Mouse (Mus musculus): ENCODE data around the gene Snrpd2. TPM values are rescaled to one million over a fixed set of nuclear protein-coding genes. Genes with fewer than 3 reads are reported as not detected.

Gene Snrpd2
- polyA plus RNA-seq, 1 experiment from 2014 or later: 158 TPM

- Histone ChIP-seq H3K4me2 (peak within 1 kb of the TSS; percentile 92), H3K9me3 (ENCODE audit: control insufficient read depth, low read length) (peaks cover 3% of the 10 kb centered on the region; the same call in 1 of the 2 replicates), H3K27me3 (replicated peaks; ENCODE audit: control insufficient read depth, insufficient read depth, low read length) (peaks cover 4% of the 10 kb centered on the region; the same call in 1 of the 2 replicates), H3K36me3 (ENCODE audit: control insufficient read depth, insufficient read depth, low read length) (no peaks in the 10 kb centered on the region), H3K9ac (ENCODE audit: low read depth, low read length) (peak within 1 kb of the TSS; percentile 85), H3K27ac (ENCODE audit: low read depth, low read length) (no peak within 1 kb of the TSS), H3K4me3 (ENCODE audit: low read depth, low read length) (peak within 1 kb of the TSS; percentile 82), H3K4me1 (replicated peaks; ENCODE audit: control insufficient read depth, insufficient read depth, low read length) (0 out of 2 replicates have a peak, but pooled peaks cover 4% of the 10 kb centered on the region)
- DNase-seq (ENCODE audit: low spot score) (peak; percentile 88), ATAC-seq (replicated peaks; ENCODE audit: low FRiP score) (peak; percentile 95)
- WGBS: 2% methylated on average over 34 of the region's 34 CpGs
Measured at GRCm38 (mm10) chr7:19119631-19120429, 29.7 kb upstream of the Snrpd2 start, which contains the start of gene Fbxo46. Gene Fbxo46 (plus strand): TSS chr7:19119859.

GRCm38 (mm10) chr7:19121686-19122085 is 27.8 kb upstream of the Snrpd2 start:
- no peak overlapping the region for H3K27ac ChIP-seq (ENCODE audit: low read depth, low read length)
- 0 out of 2 replicates have a peak, but pooled peaks cover 3% of the 10 kb centered on the region for H3K36me3 ChIP-seq (ENCODE audit: control insufficient read depth, insufficient read depth, low read length)
- no peak overlapping the region for H3K4me3 ChIP-seq (ENCODE audit: low read depth, low read length)
- DNase-seq (ENCODE audit: low spot score) (no peak), ATAC-seq (replicated peaks; ENCODE audit: low FRiP score) (no peak)
- 0 out of 2 replicates have a peak, but pooled peaks cover 4% of the 10 kb centered on the region for H3K4me1 ChIP-seq (replicated peaks; ENCODE audit: control insufficient read depth, insufficient read depth, low read length)
- peaks cover 4% of the 10 kb centered on the region; the same call in 1 of the 2 replicates for H3K27me3 ChIP-seq (replicated peaks; ENCODE audit: control insufficient read depth, insufficient read depth, low read length)
- H3K9ac ChIP-seq (ENCODE audit: low read depth, low read length): no peak overlapping the region
- no peak overlapping the region; the same call in 1 of the 2 replicates for H3K4me2 ChIP-seq
- peaks cover 3% of the 10 kb centered on the region; the same call in 1 of the 2 replicates for H3K9me3 ChIP-seq (ENCODE audit: control insufficient read depth, low read length)
- 86% methylated on average over 4 of the region's 4 CpGs for WGBS

- Histone ChIP-seq H3K9me3 (ENCODE audit: control insufficient read depth, low read length) (no peaks in the 10 kb centered on the region), H3K36me3 (ENCODE audit: control insufficient read depth, insufficient read depth, low read length) (0 out of 2 replicates have a peak, but pooled peaks cover 3% of the 10 kb centered on the region), H3K4me3 (ENCODE audit: low read depth, low read length) (no peak overlapping the region), H3K27me3 (replicated peaks; ENCODE audit: control insufficient read depth, insufficient read depth, low read length) (no peaks in the 10 kb centered on the region), H3K27ac (ENCODE audit: low read depth, low read length) (no peak overlapping the region), H3K4me2 (no peak overlapping the region), H3K9ac (ENCODE audit: low read depth, low read length) (no peak overlapping the region), H3K4me1 (replicated peaks; ENCODE audit: control insufficient read depth, insufficient read depth, low read length) (no peaks in the 10 kb centered on the region)
- DNase-seq (ENCODE audit: low spot score): no peak
- ATAC-seq (replicated peaks; ENCODE audit: low FRiP score): no peak
- 93% methylated on average over 6 of the region's 6 CpGs for WGBS
Measured at GRCm38 (mm10) chr7:19124713-19125112, 24.8 kb upstream of the Snrpd2 start.

GRCm38 (mm10) chr7:19127744-19128143 is 21.8 kb upstream of the Snrpd2 start:
- H3K36me3 ChIP-seq (ENCODE audit: control insufficient read depth, insufficient read depth, low read length): 0 out of 2 replicates have a peak, but pooled peaks cover 3% of the 10 kb centered on the region
- ATAC-seq (replicated peaks; ENCODE audit: low FRiP score): no peak
- 92% methylated on average over 5 of the region's 5 CpGs for WGBS
- no peak for DNase-seq (ENCODE audit: low spot score)
- no peaks in the 10 kb centered on the region for H3K9me3 ChIP-seq (ENCODE audit: control insufficient read depth, low read length)
- H3K9ac ChIP-seq (ENCODE audit: low read depth, low read length): no peak overlapping the region
- H3K27ac ChIP-seq (ENCODE audit: low read depth, low read length): no peak overlapping the region
- H3K4me3 ChIP-seq (ENCODE audit: low read depth, low read length): no peak overlapping the region
- H3K27me3 ChIP-seq (replicated peaks; ENCODE audit: control insufficient read depth, insufficient read depth, low read length): no peaks in the 10 kb centered on the region
- no peak overlapping the region for H3K4me2 ChIP-seq
- peaks cover 10% of the 10 kb centered on the region; the same call in 1 of the 2 replicates for H3K4me1 ChIP-seq (replicated peaks; ENCODE audit: control insufficient read depth, insufficient read depth, low read length)

- Histone ChIP-seq H3K4me3 (ENCODE audit: low read depth, low read length) (no peak overlapping the region), H3K4me2 (no peak overlapping the region), H3K9me3 (ENCODE audit: control insufficient read depth, low read length) (no peaks in the 10 kb centered on the region), H3K4me1 (replicated peaks; ENCODE audit: control insufficient read depth, insufficient read depth, low read length) (peaks cover 10% of the 10 kb centered on the region; the same call in 1 of the 2 replicates), H3K27ac (ENCODE audit: low read depth, low read length) (no peak overlapping the region), H3K36me3 (ENCODE audit: control insufficient read depth, insufficient read depth, low read length) (0 out of 2 replicates have a peak, but pooled peaks cover 3% of the 10 kb centered on the region), H3K27me3 (replicated peaks; ENCODE audit: control insufficient read depth, insufficient read depth, low read length) (no peaks in the 10 kb centered on the region), H3K9ac (ENCODE audit: low read depth, low read length) (no peak overlapping the region)
- no peak for DNase-seq (ENCODE audit: low spot score)
- ATAC-seq (replicated peaks; ENCODE audit: low FRiP score): no peak
- WGBS: 93% methylated on average over 5 of the region's 5 CpGs
Measured at GRCm38 (mm10) chr7:19129396-19129795, 20.1 kb upstream of the Snrpd2 start.

DNA sequence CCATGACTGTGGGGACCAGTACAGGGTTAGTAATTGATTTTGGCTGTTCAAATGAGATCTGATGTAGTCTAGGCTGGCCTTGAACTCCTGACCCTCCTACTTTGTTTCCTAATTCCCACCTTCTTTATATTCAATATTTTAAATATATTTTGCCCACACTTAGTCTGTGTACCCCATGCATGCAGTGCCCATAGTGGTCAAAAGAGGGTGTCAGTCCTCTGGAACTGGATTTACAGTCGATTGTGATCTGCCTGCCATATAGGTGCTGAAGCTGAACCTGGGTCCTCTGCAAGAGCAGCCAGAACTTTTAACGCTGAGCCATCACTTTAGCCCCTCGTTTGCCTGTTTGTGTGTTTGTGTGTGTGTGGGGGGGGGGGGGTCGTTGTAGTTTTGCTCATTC is 18.9 kb upstream of the Snrpd2 start:
- Histone ChIP-seq H3K4me1 (replicated peaks; ENCODE audit: control insufficient read depth, insufficient read depth, low read length) (peaks cover 10% of the 10 kb centered on the region; the same call in 1 of the 2 replicates), H3K4me2 (peak overlapping the region; percentile 71), H3K4me3 (ENCODE audit: low read depth, low read length) (peak overlapping the region; percentile 44), H3K9me3 (ENCODE audit: control insufficient read depth, low read length) (no peaks in the 10 kb centered on the region), H3K27ac (ENCODE audit: low read depth, low read length) (peak overlapping the region; percentile 1), H3K9ac (ENCODE audit: low read depth, low read length) (no peak overlapping the region), H3K27me3 (replicated peaks; ENCODE audit: control insufficient read depth, insufficient read depth, low read length) (no peaks in the 10 kb centered on the region), H3K36me3 (ENCODE audit: control insufficient read depth, insufficient read depth, low read length) (peaks cover 4% of the 10 kb centered on the region)
- DNase-seq (ENCODE audit: low spot score): no peak
- ATAC-seq (replicated peaks; ENCODE audit: low FRiP score): no peak
- 27% methylated on average over 4 of the region's 4 CpGs for WGBS

DNA sequence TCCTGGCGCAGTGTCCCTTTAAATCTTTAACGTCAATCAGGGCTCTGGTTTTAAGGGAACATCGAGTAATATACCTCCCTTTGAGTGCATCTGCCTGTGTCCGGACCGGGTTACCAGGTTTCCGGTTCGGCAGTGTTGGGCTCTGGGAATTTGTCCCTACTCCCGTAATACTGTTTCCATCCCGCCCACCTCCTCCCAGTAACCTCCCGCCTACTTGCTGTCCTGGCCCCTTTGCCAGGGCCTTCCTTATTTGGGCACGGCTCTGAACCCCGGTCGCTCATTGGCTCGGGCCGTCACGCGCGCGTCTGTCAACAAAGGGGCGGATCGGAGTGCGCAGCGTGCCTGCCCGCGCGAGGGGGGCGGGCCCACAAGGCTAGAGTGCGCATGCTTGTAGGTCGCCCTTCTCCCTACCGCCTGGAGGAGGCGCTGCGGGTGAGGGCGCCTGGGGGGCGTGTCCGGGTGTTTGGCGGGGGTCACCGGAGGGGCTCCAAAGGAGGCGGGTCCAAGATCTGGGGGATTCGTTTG is 18.1 kb upstream of the Snrpd2 start:
- Histone ChIP-seq H3K4me3 (ENCODE audit: low read depth, low read length) (peak overlapping the region; percentile 44), H3K4me1 (replicated peaks; ENCODE audit: control insufficient read depth, insufficient read depth, low read length) (peaks cover 10% of the 10 kb centered on the region; the same call in 1 of the 2 replicates), H3K36me3 (ENCODE audit: control insufficient read depth, insufficient read depth, low read length) (peaks cover 11% of the 10 kb centered on the region), H3K9me3 (ENCODE audit: control insufficient read depth, low read length) (no peaks in the 10 kb centered on the region), H3K27me3 (replicated peaks; ENCODE audit: control insufficient read depth, insufficient read depth, low read length) (no peaks in the 10 kb centered on the region), H3K4me2 (peak overlapping the region; percentile 71), H3K9ac (ENCODE audit: low read depth, low read length) (no peak overlapping the region; the same call in 1 of the 2 replicates), H3K27ac (ENCODE audit: low read depth, low read length) (peak overlapping the region; percentile 1; the same call in 1 of the 2 replicates)
- ATAC-seq (replicated peaks; ENCODE audit: low FRiP score) (peak; percentile 97), DNase-seq (ENCODE audit: low spot score) (peak; percentile 97)
- under 1% methylated on average over 39 of the region's 39 CpGs for whole genome bisulfite sequencing

GRCm38 (mm10) chr7:19136168-19136567 is 13.4 kb upstream of the Snrpd2 start:
- H3K9ac ChIP-seq (ENCODE audit: low read depth, low read length): no peak overlapping the region
- peaks cover 4% of the 10 kb centered on the region; the same call in 1 of the 2 replicates for H3K4me1 ChIP-seq (replicated peaks; ENCODE audit: control insufficient read depth, insufficient read depth, low read length)
- H3K27me3 ChIP-seq (replicated peaks; ENCODE audit: control insufficient read depth, insufficient read depth, low read length): no peaks in the 10 kb centered on the region
- peaks cover 38% of the 10 kb centered on the region for H3K36me3 ChIP-seq (ENCODE audit: control insufficient read depth, insufficient read depth, low read length)
- no peaks in the 10 kb centered on the region for H3K9me3 ChIP-seq (ENCODE audit: control insufficient read depth, low read length)
- no peak overlapping the region for H3K4me3 ChIP-seq (ENCODE audit: low read depth, low read length)
- WGBS: 95% methylated on average over 13 of the region's 13 CpGs
- H3K27ac ChIP-seq (ENCODE audit: low read depth, low read length): no peak overlapping the region
- DNase-seq (ENCODE audit: low spot score) (no peak), ATAC-seq (replicated peaks; ENCODE audit: low FRiP score) (no peak)
- H3K4me2 ChIP-seq: no peak overlapping the region

Measured in liver, embryonic 11.5 days (tissue).